Mouse (Mus musculus) heart, adult 2 months (tissue): ENCODE data around the gene Adgrd1. TPM values are rescaled to one million over a fixed set of nuclear protein-coding genes. Genes with fewer than 3 reads are reported as not detected.
A peak's percentile ranks its signal among the peaks of the same experiment; 100 is the strongest.

Experiments
- DNase-seq, 2 experiments: peaks; one replicate each; pipeline ENCODE4 v3.0.0; 2021
- H3K27ac ChIP-seq: fragments of 200-600 bp; 2 replicates; pipeline ENCODE4 v1.8.1; 2022
- H3K27me3 ChIP-seq: fragments of 200-500 bp; 2 replicates; pipeline ENCODE4 v1.6.1; 2012; ENCODE audit warnings: mild to moderate bottlenecking, low read length, inconsistent platforms, mixed read lengths; ENCODE audit not compliant: control insufficient read depth, insufficient read depth
- H3K36me3 ChIP-seq: fragments of 200-500 bp; 2 replicates; pipeline ENCODE4 v1.6.1; 2012; ENCODE audit warnings: low read length, inconsistent platforms; ENCODE audit not compliant: control insufficient read depth, insufficient read depth
- H3K4me1 ChIP-seq: fragments of 200-500 bp; 2 replicates; pipeline ENCODE4 v1.6.1; 2011; ENCODE audit warnings: low read length; ENCODE audit not compliant: control insufficient read depth, insufficient read depth
- H3K4me3 ChIP-seq: fragments of 200-600 bp; 2 replicates; pipeline ENCODE4 v1.8.1; 2022
- H3K79me2 ChIP-seq: fragments of 200-500 bp; replicated peaks from 2 replicates; pipeline ENCODE4 v1.6.1; 2012; ENCODE audit warnings: mild to moderate bottlenecking, inconsistent platforms, low read length, moderate library complexity, mixed read lengths; ENCODE audit not compliant: control insufficient read depth, insufficient read depth
- H3K9ac ChIP-seq: fragments of 200-500 bp; 2 replicates; pipeline ENCODE4 v1.6.1; 2012; ENCODE audit warnings: low read depth, mild to moderate bottlenecking, control low read depth, inconsistent platforms, low read length, mixed read lengths
- CTCF ChIP-seq: fragments of 200-600 bp; IDR thresholded peaks from 2 replicates; pipeline ENCODE4 v1.8.1; 2022; ENCODE audit warnings: antibody characterized with exemption, mild to moderate bottlenecking, moderate library complexity
- EP300 ChIP-seq: fragments of 200-500 bp; IDR thresholded peaks from 2 replicates; pipeline ENCODE4 v1.6.1; 2011; ENCODE audit warnings: low read depth, low read length, control low read depth; ENCODE audit not compliant: insufficient read depth
- POLR2A ChIP-seq: fragments of 200-500 bp; IDR thresholded peaks from 2 replicates; pipeline ENCODE4 v1.6.1; 2011; ENCODE audit warnings: mild to moderate bottlenecking, low read depth, low read length, control low read depth; ENCODE audit not compliant: insufficient read depth
- WGBS: fragments of 180-500 bp; shearing (Covaris S2); methylation state at CpG from one replicate; pipeline ENCODE4 v1.1.7; 2018; 5-methylcytosine and 5-hydroxymethylcytosine counted together
- intact Hi-C: fragments of 180-260 bp; cut with DNase I; formaldehyde crosslinking; loops from one replicate; pipeline ENCODE4 v1.15.1; 2025
- polyA plus RNA-seq: library from polyadenylated mRNA; depleted of rRNA; stranded (reverse); fragments of >200 nt; gene quantifications from 2 replicates; pipeline ENCODE4 v1.2.3, GENCODE M21; 2012
- total RNA-seq, 2 experiments: library from RNA; stranded (reverse); gene quantifications; 2 replicates each; pipeline ENCODE4 v1.2.3; 2021

The Adgrd1 gene
- total and polyA plus RNA-seq, 3 experiments: 4.1 to 5.5 (median 4.8) TPM

DNA sequence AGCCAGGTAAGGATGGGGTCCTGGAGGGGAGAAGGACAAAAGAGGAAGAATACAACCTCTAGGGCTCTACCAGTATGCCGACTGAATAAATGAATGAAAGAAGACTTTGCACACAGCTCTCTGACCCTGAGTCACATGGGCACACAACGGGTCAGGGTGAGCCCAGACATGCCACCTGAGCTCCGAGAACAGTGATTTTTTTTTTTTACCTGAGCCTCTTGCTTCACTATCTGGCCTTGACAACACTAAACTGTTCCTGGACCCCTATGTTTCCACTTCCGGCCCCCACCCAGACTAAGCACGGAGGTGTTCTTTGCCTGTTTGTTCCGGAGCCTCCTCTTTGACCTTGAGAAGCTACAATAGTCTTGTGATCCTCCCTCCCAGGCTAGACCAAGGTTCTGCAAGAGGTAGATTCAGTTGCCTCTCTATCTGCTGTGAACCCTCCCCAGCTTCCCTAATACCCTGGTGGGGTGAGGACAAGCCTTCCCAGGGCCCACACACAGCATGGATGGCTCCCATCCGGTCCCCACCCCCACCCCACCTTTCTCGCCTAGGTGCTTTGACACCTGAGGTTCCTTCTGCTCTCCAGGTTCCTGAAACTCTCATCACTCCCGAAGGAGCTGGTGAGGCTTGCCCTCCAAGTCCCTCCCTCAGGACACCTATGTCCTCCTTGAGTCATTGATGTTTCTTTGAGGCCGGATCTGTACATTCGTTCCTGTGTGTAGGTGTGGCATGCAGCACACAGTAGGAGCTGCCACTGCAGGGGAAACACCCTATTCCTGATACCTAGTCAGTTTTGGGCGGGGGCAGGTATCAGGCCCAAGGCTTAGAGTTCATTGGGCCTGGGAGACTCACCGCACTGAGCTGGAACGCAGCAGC is 58.7 kb downstream of the Adgrd1 start:
- no peak overlapping the region for H3K9ac ChIP-seq
- no peaks in the 10 kb centered on the region for H3K4me1 ChIP-seq
- no peaks in the 10 kb centered on the region for H3K79me2 ChIP-seq
- H3K4me3 ChIP-seq: no peak overlapping the region
- TF ChIP-seq POLR2A (no peak), EP300 (no peak), CTCF (no peak)
- no peak for DNase-seq
- H3K27ac ChIP-seq: no peak overlapping the region
- H3K27me3 ChIP-seq: no peaks in the 10 kb centered on the region
- 73% methylated on average over 14 of the region's 14 CpGs for WGBS
- no peaks in the 10 kb centered on the region for H3K36me3 ChIP-seq
- intact Hi-C loops: no loop called here

- intact Hi-C loops: no loop called here
- Histone ChIP-seq H3K9ac (no peak overlapping the region), H3K27ac (no peak overlapping the region), H3K27me3 (no peaks in the 10 kb centered on the region), H3K36me3 (no peaks in the 10 kb centered on the region), H3K4me3 (no peak overlapping the region), H3K4me1 (no peaks in the 10 kb centered on the region), H3K79me2 (no peaks in the 10 kb centered on the region)
- TF ChIP-seq POLR2A (no peak), CTCF (no peak)
- WGBS: 50% methylated on average over 9 of the region's 9 CpGs
- DNase-seq: no peak
Measured at GRCm38 (mm10) chr5:129155902-129156311, 59.4 kb downstream of the Adgrd1 start.

DNA sequence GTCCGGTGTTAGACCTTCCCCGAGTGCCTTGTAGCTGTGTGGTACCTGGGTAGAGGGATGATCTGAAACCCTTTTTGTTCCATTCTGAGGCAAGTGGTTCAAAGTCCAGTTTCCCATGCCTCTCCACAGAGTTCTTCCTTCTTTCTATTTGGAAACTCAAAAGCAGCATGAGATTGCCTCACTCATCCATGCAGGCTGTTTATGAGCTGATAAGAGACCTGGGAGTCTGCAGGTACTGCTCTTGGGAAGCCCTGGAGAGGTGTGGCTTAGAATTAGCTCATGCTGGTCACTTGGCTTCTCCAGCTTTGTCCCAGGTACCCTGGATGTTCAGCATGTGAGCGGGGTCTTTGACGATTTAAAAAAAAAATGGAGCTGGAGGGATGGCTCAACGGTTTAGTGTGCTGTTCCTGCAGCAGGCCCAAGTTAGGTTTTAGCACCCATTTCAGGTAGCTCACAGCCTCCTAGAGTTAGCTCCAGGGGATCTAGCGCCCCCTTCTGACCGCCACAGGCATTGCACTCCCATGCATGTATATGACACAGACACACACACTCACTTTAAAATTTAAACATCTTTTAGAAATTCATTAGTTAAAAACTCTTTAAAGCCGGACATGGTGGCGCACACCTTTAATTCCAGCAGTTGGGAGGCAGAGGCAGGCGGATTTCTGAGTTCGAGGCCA is 65.0 kb downstream of the Adgrd1 start:
- no peaks in the 10 kb centered on the region for H3K4me1 ChIP-seq
- H3K27me3 ChIP-seq: no peaks in the 10 kb centered on the region
- H3K9ac ChIP-seq: no peak overlapping the region
- H3K27ac ChIP-seq: no peak overlapping the region
- DNase-seq: no peak
- no peaks in the 10 kb centered on the region for H3K36me3 ChIP-seq
- TF ChIP-seq POLR2A: no peak
- peak; percentile 38 for TF ChIP-seq CTCF
- no peak overlapping the region for H3K4me3 ChIP-seq
- H3K79me2 ChIP-seq: no peaks in the 10 kb centered on the region
- WGBS: 79% methylated on average over 11 of the region's 11 CpGs
- intact Hi-C loops: loop anchor here (5.0 kb wide), 1 partner anchor 94 kb away; no protein-coding TSS in a partner anchor

- H3K9ac ChIP-seq: no peak overlapping the region
- intact Hi-C loops: loop anchor here (5.0 kb wide), 1 partner anchor 96 kb away; no protein-coding TSS in a partner anchor
- no peaks in the 10 kb centered on the region for H3K4me1 ChIP-seq
- TF ChIP-seq CTCF (no peak), POLR2A (no peak), EP300 (no peak)
- H3K27ac ChIP-seq: 0 out of 2 replicates have a peak overlapping the region, but pooled peaks have one; percentile 1
- no peak for DNase-seq
- H3K27me3 ChIP-seq: no peaks in the 10 kb centered on the region
- 81% methylated on average over 8 of the region's 8 CpGs for WGBS
- no peaks in the 10 kb centered on the region for H3K79me2 ChIP-seq
- H3K36me3 ChIP-seq: no peaks in the 10 kb centered on the region
- no peak overlapping the region for H3K4me3 ChIP-seq
Measured at GRCm38 (mm10) chr5:129163416-129163815, 66.9 kb downstream of the Adgrd1 start.

DNA sequence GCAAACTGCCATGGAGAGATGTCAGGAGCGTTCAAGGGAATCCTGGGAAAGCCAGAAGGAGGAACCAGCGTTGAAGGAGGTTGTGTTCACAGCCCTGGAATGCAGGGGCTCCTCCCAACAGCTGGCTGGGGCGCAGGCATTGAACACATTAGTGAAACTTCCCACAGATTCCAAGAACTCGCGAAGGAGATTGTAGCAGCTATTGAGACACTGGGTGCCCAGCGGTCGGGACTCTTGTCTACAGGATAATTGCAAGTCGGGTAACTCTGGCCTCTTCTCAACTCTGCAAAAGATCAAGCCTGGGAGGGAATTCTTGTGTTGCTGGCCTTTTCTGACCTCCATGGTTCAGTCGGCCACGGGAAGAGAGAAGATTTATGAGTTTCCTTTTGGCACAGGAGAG is 67.5 kb downstream of the Adgrd1 start:
- Histone ChIP-seq H3K27me3 (no peaks in the 10 kb centered on the region), H3K9ac (no peak overlapping the region), H3K27ac (peak overlapping the region; percentile 7; the same call in 1 of the 2 replicates), H3K36me3 (no peaks in the 10 kb centered on the region), H3K79me2 (no peaks in the 10 kb centered on the region), H3K4me3 (no peak overlapping the region), H3K4me1 (no peaks in the 10 kb centered on the region)
- TF ChIP-seq POLR2A (no peak), EP300 (0 out of 2 replicates have a peak, but pooled peaks have one; percentile 36)
- WGBS: 53% methylated on average over 10 of the region's 10 CpGs
- DNase-seq: peak; percentile 53 to 70
- intact Hi-C loops: loop anchor here (5.0 kb wide), 1 partner anchor 97 kb away; no protein-coding TSS in a partner anchor
